Mouse (Mus musculus) c-Kit-positive CD71-negative TER-119-negative erythroid progenitor cells, embryonic 14.5 days (primary cell): ENCODE data around the gene Tirap.

Experiments
- DNase-seq: peaks from one replicate; pipeline ENCODE4 v3.0.0-alpha.2; 2013; ENCODE audit warnings: low read depth

Tirap gene

GRCm38 (mm10) chr9:35199772-35200471, at the start of gene Tirap, which contains the start of gene Srpr:
Gene Tirap, minus strand, starts transcription at chr9:35200291.
Gene Srpr, plus strand, starts transcription at chr9:35200175.
- peak; percentile 73 for DNase-seq

GRCm38 (mm10) chr9:35249476-35249875, 49.4 kb upstream of the Tirap start:
- DNase-seq, result no peak

DNA sequence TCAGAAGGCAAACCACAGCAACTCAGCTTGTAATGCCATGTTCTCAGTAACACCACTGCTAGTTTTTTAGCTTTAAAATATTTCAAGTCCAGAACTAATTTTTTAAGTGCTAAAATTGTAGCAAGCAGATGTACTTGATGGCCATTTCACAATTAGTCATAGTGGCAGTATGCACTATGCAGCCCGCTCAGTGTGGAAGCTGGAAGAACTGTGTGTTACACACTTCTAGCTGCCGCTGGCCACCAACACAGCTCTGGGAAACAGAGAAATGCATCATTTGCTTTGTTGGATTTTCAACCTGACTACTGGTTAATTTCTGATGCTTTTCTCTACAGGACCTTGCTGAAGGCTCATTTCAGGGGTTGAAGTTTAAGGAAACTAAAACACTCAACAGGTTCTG, 47.3 kb upstream of the Tirap start:
- no peak for DNase-seq

- DNase-seq, result no peak
Observed at GRCm38 (mm10) chr9:35239734-35240133, 39.6 kb upstream of the Tirap start.

DNA sequence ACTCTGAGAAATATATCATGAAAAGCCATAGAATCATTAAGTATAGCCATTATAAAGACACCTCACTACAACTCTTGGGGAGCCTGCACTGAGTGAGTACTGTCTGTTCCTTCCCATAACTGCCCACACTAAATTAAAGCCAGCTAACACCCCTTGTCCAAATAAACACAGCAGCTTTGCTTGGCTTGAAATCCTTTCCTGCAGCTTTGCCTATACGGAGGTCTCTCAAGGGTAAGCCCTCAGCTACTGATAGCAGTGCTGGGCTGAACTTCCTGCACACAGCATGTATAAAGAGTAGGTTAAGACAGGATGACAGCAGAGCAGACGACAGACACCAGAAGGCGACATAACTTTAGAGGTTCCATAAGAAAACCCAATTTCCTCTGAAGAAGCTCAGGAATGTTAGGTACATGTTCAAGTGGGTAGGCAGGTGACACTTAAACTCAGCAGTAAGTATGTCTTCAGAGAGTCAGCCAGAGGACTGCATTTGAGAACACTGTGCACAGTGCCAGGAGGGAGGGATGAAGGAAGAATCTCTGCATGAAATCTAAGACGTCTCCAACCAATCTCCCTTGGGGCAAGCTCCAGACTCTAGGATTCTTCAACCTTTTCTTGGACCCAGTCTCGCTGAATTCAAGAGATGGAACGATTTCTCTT, 39.0 kb upstream of the Tirap start:
- DNase-seq, result no peak

- no peak for DNase-seq
Observed at GRCm38 (mm10) chr9:35238371-35238770, 38.3 kb upstream of the Tirap start.

- DNase-seq, result no peak
Observed at GRCm38 (mm10) chr9:35235996-35236395, 35.9 kb upstream of the Tirap start.

GRCm38 (mm10) chr9:35228671-35229070, 28.6 kb upstream of the Tirap start:
- DNase-seq, result no peak

DNA sequence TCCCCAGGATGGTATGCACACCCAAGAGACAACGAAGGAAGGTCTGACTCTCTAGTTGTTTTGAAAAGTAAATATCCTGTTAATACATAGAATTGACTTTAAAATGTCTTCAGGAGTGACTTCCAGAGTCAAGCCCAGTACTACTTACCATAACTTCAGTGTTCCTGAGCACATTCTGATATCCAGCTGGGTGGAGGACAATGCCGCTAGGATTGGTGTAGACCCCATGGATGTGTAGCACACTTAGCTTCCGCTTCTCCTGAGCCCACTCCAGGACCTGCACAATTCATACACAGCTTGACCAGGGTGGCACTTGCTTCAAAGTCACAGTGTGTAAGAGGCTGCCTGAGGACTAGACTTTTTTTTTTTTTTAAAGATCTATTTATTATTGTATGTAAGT, 23.4 kb upstream of the Tirap start:
- no peak for DNase-seq

GRCm38 (mm10) chr9:35217963-35218362, 17.9 kb upstream of the Tirap start:
- no peak for DNase-seq

DNA sequence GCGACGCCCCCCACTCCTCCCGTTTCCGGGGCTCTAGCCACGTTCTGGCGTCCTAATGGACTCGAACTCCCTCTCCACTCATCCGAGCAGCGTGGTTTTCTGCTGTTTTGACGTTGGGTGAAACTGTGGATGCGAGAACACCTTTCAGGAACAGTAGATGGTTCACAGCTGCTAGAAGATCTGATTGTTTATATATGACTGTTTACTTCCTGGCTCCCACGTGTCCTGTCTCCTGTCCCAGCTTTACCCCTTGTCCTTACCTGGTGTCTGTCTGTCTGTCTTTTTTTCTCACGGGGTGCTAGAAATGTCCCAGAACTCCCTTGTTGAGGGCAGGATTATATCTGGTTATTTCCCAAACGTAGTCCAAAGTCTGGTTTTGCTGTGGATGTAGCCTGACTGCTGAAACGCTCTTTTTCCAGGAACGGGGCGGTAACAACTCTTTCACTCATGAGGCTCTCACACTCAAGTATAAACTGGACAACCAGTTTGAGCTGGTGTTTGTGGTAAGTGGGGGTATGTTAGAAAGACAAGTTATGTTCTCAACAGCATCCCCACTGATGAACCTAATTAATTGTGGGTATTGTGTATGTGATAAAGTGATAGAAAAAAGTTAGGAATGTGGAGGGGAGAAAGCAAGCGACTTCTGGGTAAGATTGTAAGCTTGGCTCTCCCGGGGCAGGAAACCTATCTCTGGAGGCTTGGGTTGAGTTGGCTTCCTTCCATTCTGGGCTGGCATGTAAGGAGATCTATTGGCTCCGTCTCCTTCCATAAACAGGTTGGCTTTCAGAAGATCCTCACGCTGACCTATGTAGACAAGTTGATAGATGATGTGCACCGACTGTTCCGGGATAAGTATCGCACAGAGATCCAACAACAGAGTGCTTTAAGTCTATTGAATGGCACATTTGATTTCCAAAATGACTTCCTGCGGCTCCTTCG, 11.8 kb upstream of the Tirap start:
- DNase-seq, result no peak

- peak; percentile 98 for DNase-seq
Observed at GRCm38 (mm10) chr9:35210542-35211474, 10.7 kb upstream of the Tirap start, which contains the start of gene Foxred1. Gene Foxred1, minus strand, starts transcription at chr9:35211055.

GRCm38 (mm10) chr9:35204421-35204820, 4.3 kb upstream of the Tirap start:
- DNase-seq, result no peak

DNA sequence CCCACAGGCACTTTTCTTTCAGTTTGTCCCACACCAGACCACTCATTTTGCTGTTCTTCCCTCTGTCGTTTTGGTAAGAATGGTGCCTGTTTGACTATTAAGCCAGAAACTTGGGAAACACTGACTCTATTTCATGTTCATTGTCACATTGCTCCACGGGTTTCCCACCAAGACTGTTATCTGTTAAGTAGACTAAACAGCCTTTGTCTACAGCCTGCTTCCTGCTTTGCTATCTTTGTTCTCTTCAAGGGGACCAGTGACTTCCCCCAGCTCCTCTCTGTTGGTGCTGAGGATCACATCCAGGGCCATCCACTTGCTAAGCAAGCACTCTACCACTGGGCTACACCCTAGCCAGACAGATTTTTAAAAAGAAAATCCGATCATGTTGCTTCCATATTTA, 3.4 kb upstream of the Tirap start:
- DNase-seq, result no peak

DNA sequence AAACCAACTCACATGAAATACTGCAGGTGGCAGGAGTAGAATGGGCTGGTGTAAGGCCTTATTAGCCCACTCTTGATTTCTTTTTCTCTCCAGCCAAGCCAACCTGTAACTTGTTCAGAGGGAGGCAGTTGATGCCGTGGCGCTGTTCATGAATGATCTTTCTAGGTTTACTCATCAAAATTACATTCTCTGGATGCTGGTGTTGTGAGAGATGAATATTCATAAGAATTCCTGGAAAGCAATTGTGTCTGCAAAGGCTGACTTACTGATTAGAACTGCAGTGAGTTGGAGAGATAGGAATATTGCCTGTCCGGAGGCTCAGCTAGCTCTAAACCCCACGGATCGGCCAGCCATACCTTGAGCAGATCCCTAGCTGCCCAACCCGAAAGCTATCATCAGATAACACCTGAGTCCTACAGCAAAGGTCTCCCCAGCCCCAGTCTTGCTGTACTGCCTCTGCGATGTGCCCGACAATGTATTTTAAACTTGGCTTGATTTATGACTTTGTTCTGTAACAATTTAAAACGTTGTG, 504 bp upstream of the Tirap start:
- DNase-seq, result no peak

DNA sequence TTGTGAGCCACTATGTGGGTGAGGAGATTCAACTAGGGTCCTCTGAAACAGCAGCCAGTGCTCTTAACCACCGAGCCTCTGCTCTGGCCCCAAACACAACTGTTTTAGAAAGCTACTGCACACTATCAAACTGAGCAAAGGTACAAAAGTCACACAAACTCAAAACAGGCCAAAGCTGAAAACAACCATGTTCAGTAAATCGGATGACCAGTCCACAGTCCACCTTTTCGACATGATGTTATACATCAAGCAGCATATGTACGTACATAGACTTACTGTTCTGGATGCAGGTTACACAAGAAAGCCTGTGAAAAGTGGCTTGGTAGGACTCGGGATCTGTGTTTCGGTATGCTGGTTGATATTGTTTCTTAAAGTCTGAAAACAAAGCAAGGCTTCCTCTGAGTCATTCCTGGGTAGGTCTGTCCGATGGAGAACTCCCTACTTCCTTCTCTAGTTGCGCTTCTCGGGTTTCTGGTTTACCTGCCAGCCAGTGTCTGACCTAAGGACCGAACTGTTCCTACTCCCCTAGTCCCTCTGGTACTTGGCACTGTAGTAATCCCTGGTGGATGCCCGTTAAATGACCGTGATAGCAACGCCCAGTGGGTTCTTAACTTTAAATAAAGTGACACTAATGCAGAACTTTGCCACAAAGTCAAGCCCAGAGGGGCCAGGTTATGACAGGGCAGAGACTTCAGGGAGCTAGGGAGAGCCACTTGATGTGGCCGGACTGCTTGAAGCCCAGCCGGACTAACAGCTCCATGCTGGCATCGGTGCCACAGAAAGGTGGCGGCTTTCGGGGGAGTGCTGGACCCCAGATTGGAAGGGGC, 933 bp downstream of the Tirap start:
- DNase-seq, result no peak

- DNase-seq, result no peak
Observed at GRCm38 (mm10) chr9:35198351-35198750, 1.7 kb downstream of the Tirap start.

GRCm38 (mm10) chr9:35197625-35198024, 2.5 kb downstream of the Tirap start:
- no peak for DNase-seq

DNA sequence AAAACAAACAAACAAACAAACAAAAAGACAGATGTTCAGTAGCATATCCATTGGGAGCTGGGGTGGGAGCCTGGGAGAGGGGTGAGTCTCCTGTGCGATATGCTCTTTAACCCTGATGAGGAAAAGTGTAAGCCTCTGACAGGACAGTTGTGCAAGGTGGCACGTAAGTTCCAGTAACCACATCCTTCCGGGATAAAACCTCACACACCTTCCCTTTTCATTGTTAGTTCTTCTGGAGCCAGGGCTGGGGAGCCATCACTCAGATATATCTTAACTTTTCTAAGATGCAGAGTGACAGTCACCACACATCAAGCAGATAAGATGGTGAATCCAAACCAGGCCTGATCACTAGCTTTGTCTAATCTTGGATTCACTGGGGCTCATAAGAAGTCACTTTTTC, 6.0 kb downstream of the Tirap start:
- DNase-seq, result no peak

DNA sequence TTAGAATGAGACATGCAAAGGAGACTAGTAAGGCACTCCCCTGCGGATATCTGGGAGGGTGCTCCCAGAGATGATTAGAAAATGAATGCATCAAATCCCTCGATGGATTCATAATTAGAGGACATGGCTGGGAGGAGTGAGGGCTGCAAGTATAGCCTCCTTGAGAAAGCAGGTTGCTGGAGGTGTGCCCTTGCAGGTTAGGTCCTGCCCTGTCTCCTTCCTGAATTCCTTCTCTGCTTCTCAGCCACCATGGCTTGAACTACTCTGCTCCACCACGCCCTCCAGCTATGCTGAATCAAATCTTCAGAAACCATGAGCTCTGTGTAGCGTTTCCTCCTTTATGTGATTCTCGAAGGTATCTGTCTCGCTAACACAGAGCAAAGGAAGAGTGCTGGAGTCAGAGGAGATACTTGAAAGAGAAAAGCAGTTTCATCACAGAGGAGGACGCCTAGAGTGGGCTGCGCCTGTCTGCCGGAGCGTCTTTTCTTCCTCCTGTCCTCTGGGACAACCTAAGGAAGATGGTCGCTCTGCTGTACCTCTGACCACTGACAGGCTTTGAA, 7.0 kb downstream of the Tirap start:
- no peak for DNase-seq
